Comparison of ENCODE assay signal across 14 mouse cellular contexts in the genomic region with DNA sequence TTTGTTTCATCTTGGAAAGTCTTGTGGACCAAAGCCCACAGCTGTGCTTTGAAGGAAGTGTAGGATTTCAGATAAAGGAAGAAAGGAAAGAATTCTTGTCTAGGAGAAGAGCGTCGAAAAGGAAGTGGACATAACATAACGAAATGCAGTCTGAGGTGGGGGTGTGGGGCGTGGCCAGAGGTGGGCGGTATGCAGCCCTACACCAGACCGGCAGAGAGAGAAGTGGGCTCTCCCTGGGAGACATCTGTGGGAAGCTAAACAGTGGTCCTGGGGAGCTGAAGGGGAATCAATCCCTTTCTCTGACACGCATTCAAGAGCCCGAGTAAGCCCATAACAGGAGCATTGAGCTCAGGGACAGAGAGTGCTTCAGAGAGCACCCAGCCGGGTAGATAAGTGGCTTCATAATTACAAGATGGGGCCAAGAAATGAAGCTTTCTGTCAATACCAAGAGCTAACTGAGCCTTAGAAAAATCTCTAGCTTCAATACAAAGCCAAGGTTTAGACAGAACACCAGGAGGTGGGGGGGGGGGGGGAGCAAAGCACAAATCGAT. TPM values are rescaled to one million over a fixed set of nuclear protein-coding genes. Genes with fewer than 3 reads are reported as not detected.
DNase-seq lines count a peak whose midpoint lies in the region; ATAC-seq and TF ChIP-seq lines count a peak whose summit lies in the region.
"Had no signal": no experiment of that assay in that cellular context is flagged by ENCODE, and none has a peak within 500 bp of the region (broad histone marks: within the 10 kb centered on the region; RNA-seq: fewer than 3 reads in every experiment).

No protein-coding gene starts in this region.

- H3K9me3 ChIP-seq in hindbrain, embryonic 12.5 days (replicated peaks): peaks cover 15% of the 10 kb centered on the region
- 0 out of 2 replicates have a peak, but pooled peaks cover 3% of the 10 kb centered on the region for H3K9me3 ChIP-seq in hindbrain, postnatal 0 days (ENCODE audit: low read length)
- 0 out of 2 replicates have a peak, but pooled peaks cover 5% of the 10 kb centered on the region for H3K9me3 ChIP-seq in midbrain, embryonic 13.5 days
- H3K9me3 ChIP-seq in midbrain, embryonic 10.5 days (replicated peaks): peaks cover 10% of the 10 kb centered on the region; the same call in 1 of the 2 replicates
- H3K9me3 ChIP-seq in embryonic facial prominence, embryonic 15.5 days (replicated peaks): no peaks in the 10 kb centered on the region; the same call in 1 of the 2 replicates
- no peaks in the 10 kb centered on the region; the same call in 1 of the 2 replicates for H3K9me3 ChIP-seq in midbrain, embryonic 15.5 days
- H3K9me3 ChIP-seq: liver, embryonic 15.5 days had no signal

- no peaks in the 10 kb centered on the region for H3K27me3 ChIP-seq in hindbrain, embryonic 12.5 days
- no peaks in the 10 kb centered on the region for H3K27me3 ChIP-seq in hindbrain, postnatal 0 days (ENCODE audit: insufficient read depth, low read length)
- H3K27me3 ChIP-seq in midbrain, embryonic 13.5 days: no peaks in the 10 kb centered on the region
- no peaks in the 10 kb centered on the region for H3K27me3 ChIP-seq in midbrain, embryonic 10.5 days (ENCODE audit: low read depth, poor library complexity, severe bottlenecking)
- H3K27me3 ChIP-seq in embryonic facial prominence, embryonic 15.5 days: no peaks in the 10 kb centered on the region
- H3K27me3 ChIP-seq in midbrain, embryonic 15.5 days (replicated peaks): no peaks in the 10 kb centered on the region
- H3K27me3 ChIP-seq: CH12.LX; liver, embryonic 15.5 days had no signal

- no peak overlapping the region for H3K9ac ChIP-seq in hindbrain, embryonic 12.5 days
- H3K9ac ChIP-seq in hindbrain, postnatal 0 days (replicated peaks; ENCODE audit: low read length): no peak overlapping the region
- H3K9ac ChIP-seq in midbrain, embryonic 13.5 days (replicated peaks): no peak overlapping the region
- H3K9ac ChIP-seq in embryonic facial prominence, embryonic 15.5 days: no peak overlapping the region
- H3K9ac ChIP-seq in midbrain, embryonic 15.5 days: no peak overlapping the region
- H3K9ac ChIP-seq: liver, embryonic 15.5 days had no signal

- no peak for TF ChIP-seq CTCF in hindbrain, postnatal 0 days (IDR thresholded peaks at IDR 0.05; ENCODE audit: low read depth)

- H3K4me1 ChIP-seq in hindbrain, embryonic 12.5 days: peaks cover 3% of the 10 kb centered on the region; the same call in 1 of the 2 replicates
- no peaks in the 10 kb centered on the region for H3K4me1 ChIP-seq in hindbrain, postnatal 0 days (ENCODE audit: insufficient read depth, low read length)
- 0 out of 2 replicates have a peak, but pooled peaks cover 3% of the 10 kb centered on the region for H3K4me1 ChIP-seq in midbrain, embryonic 13.5 days (replicated peaks)
- H3K4me1 ChIP-seq in midbrain, embryonic 10.5 days: no peaks in the 10 kb centered on the region; the same call in 1 of the 2 replicates
- peaks cover 5% of the 10 kb centered on the region; the same call in 1 of the 2 replicates for H3K4me1 ChIP-seq in embryonic facial prominence, embryonic 15.5 days
- H3K4me1 ChIP-seq in midbrain, embryonic 15.5 days: peaks cover 8% of the 10 kb centered on the region
- H3K4me1 ChIP-seq: liver, embryonic 15.5 days had no signal

- H3K27ac ChIP-seq in hindbrain, embryonic 12.5 days: no peak overlapping the region
- H3K27ac ChIP-seq in hindbrain, postnatal 0 days: no peak overlapping the region
- H3K27ac ChIP-seq in midbrain, embryonic 13.5 days: no peak overlapping the region
- no peak overlapping the region for H3K27ac ChIP-seq in midbrain, embryonic 10.5 days (replicated peaks)
- no peak overlapping the region for H3K27ac ChIP-seq in embryonic facial prominence, embryonic 15.5 days (replicated peaks)
- no peak overlapping the region for H3K27ac ChIP-seq in midbrain, embryonic 15.5 days
- H3K27ac ChIP-seq: liver, embryonic 15.5 days had no signal

- H3K36me3 ChIP-seq in hindbrain, embryonic 12.5 days: no peaks in the 10 kb centered on the region
- no peaks in the 10 kb centered on the region for H3K36me3 ChIP-seq in hindbrain, postnatal 0 days (ENCODE audit: insufficient read depth, low read length)
- H3K36me3 ChIP-seq in midbrain, embryonic 13.5 days: no peaks in the 10 kb centered on the region
- H3K36me3 ChIP-seq in midbrain, embryonic 10.5 days: no peaks in the 10 kb centered on the region
- H3K36me3 ChIP-seq in embryonic facial prominence, embryonic 15.5 days: no peaks in the 10 kb centered on the region
- H3K36me3 ChIP-seq in midbrain, embryonic 15.5 days (replicated peaks): no peaks in the 10 kb centered on the region
- H3K36me3 ChIP-seq: liver, embryonic 15.5 days had no signal

- 0 out of 2 replicates have a peak overlapping the region, but pooled peaks have one; percentile 8 for H3K4me2 ChIP-seq in hindbrain, embryonic 12.5 days (replicated peaks)
- no peak overlapping the region for H3K4me2 ChIP-seq in hindbrain, postnatal 0 days (ENCODE audit: low read depth, low read length)
- H3K4me2 ChIP-seq in midbrain, embryonic 13.5 days (replicated peaks): no peak overlapping the region
- peak overlapping the region; percentile 22 for H3K4me2 ChIP-seq in embryonic facial prominence, embryonic 15.5 days (replicated peaks)
- H3K4me2 ChIP-seq in midbrain, embryonic 15.5 days: peak overlapping the region; percentile 22; the same call in 1 of the 2 replicates
- H3K4me2 ChIP-seq: liver, embryonic 15.5 days had no signal

- no peak overlapping the region for H3K4me3 ChIP-seq in hindbrain, embryonic 12.5 days
- H3K4me3 ChIP-seq in hindbrain, postnatal 0 days (ENCODE audit: low read length): no peak overlapping the region
- H3K4me3 ChIP-seq in midbrain, embryonic 13.5 days (replicated peaks): no peak overlapping the region
- no peak overlapping the region for H3K4me3 ChIP-seq in midbrain, embryonic 10.5 days
- no peak overlapping the region for H3K4me3 ChIP-seq in embryonic facial prominence, embryonic 15.5 days (replicated peaks)
- H3K4me3 ChIP-seq in midbrain, embryonic 15.5 days: no peak overlapping the region
- H3K4me3 ChIP-seq: liver, embryonic 15.5 days; myocyte had no signal

- 41% methylated on average over 10 of the region's 10 CpGs for WGBS in hindbrain, embryonic 12.5 days
- 39% methylated on average over 10 of the region's 10 CpGs for WGBS in hindbrain, postnatal 0 days
- WGBS in midbrain, embryonic 13.5 days: 47% methylated on average over 10 of the region's 10 CpGs
- WGBS in midbrain, embryonic 10.5 days: 56% methylated on average over 10 of the region's 10 CpGs
- WGBS in embryonic facial prominence, embryonic 15.5 days: 37% methylated on average over 10 of the region's 10 CpGs
- 38% methylated on average over 10 of the region's 10 CpGs for WGBS in midbrain, embryonic 15.5 days

- DNase-seq in hindbrain, postnatal 0 days (ENCODE audit: low spot score): no peak
- DNase-seq in midbrain, embryonic 10.5 days (ENCODE audit: low spot score): no peak
- DNase-seq in ovary, postnatal 10 days (ENCODE audit: low spot score): no peak
- DNase-seq in adrenal gland, postnatal 14 days: no peak
- DNase-seq: adrenal gland, postnatal 36 days; cerebellum, adult 9-10 months; kidney, postnatal 14 days had no signal

- ATAC-seq in hindbrain, embryonic 12.5 days (ENCODE audit: low FRiP score): no peak
- ATAC-seq in hindbrain, postnatal 0 days: no peak
- ATAC-seq in midbrain, embryonic 13.5 days: peak; percentile 63; the same call in 1 of the 2 replicates
- ATAC-seq in embryonic facial prominence, embryonic 15.5 days (ENCODE audit: insufficient number of reproducible peaks, low FRiP score, low TSS enrichment, low read depth): no peak
- peak; percentile 66; the same call in 1 of the 2 replicates for ATAC-seq in midbrain, embryonic 15.5 days (replicated peaks)

RNA-seq across cellular contexts. Expression of a gene that starts 40.5 kb away (rescaled TPM):
- 15.9 and 16.2 TPM in 2 replicates for polyA plus RNA-seq in hindbrain, embryonic 12.5 days (2016; fragmentation: Nextera tagmentation; extraction: Ambion mirVana)
- 5.2 and 6.1 TPM in 2 replicates for total RNA-seq in hindbrain, postnatal 0 days (2014; rRNA removed)
- 8.4 and 9.6 TPM in 2 replicates for polyA plus RNA-seq in hindbrain, postnatal 0 days (2015; fragmentation: Nextera tagmentation; extraction: Ambion mirVana)
- polyA plus RNA-seq in midbrain, embryonic 13.5 days (2015; fragmentation: Nextera tagmentation; extraction: Ambion mirVana): 6.5 and 8.9 TPM in 2 replicates
- polyA plus RNA-seq in midbrain, embryonic 10.5 days (2016; fragmentation: Nextera tagmentation; extraction: Ambion mirVana): 9.0 and 11.4 TPM in 2 replicates
- 10.5 and 12.7 TPM in 2 replicates for polyA plus RNA-seq in embryonic facial prominence, embryonic 15.5 days (2015; fragmentation: Nextera tagmentation; extraction: Ambion mirVana)
- 6.1 and 6.2 TPM in 2 replicates for polyA plus RNA-seq in midbrain, embryonic 15.5 days (2015; fragmentation: Nextera tagmentation; extraction: Ambion mirVana)
- 20.8 and 21.2 TPM in 2 replicates for total RNA-seq in adrenal gland, postnatal 14 days (2021)

Comparison
In these comparisons a context has a peak if more than half of its experiments do, and no peak if none do; other contexts are left out.
1. H3K4me2 ChIP-seq: peak in hindbrain, embryonic 12.5 days (single experiment), embryonic facial prominence, embryonic 15.5 days (single experiment) and midbrain, embryonic 15.5 days (single experiment); none in hindbrain, postnatal 0 days (single experiment) and midbrain, embryonic 13.5 days (single experiment).
2. ATAC-seq: peak in midbrain, embryonic 13.5 days (single experiment) and midbrain, embryonic 15.5 days (single experiment); none in hindbrain, embryonic 12.5 days (single experiment), hindbrain, postnatal 0 days (single experiment) and embryonic facial prominence, embryonic 15.5 days (single experiment).